Mouse (Mus musculus) left cerebral cortex, postnatal 25 days (tissue): ENCODE measurements around the gene Zfp786. TPM values are rescaled to one million over a fixed set of nuclear protein-coding genes. Genes with fewer than 3 reads are reported as not detected.

ENCODE experiments used
- DNase-seq, 2 experiments: peaks; one replicate each; pipeline ENCODE4 v3.0.0; 2022; ENCODE audit warnings: low spot score in 2 of 2, mixed read lengths in 1 of 2
- intact Hi-C: fragments of 180-260 bp; cut with DNase I; formaldehyde crosslinking; loops from one replicate; pipeline ENCODE4 v1.15.1; 2025
- total RNA-seq, 2 experiments: library from RNA; stranded (reverse); gene quantifications; 2 replicates each; pipeline ENCODE4 v1.2.3; 2021

The Zfp786 gene
- total RNA-seq, 2 experiments from 2014 or later: 4.9 to 5.0 TPM

GRCm38 (mm10) chr6:47827462-47827861 lies 3.2 kb downstream of the Zfp786 start:
- intact Hi-C loops: no loop called here
- DNase-seq: no peak

GRCm38 (mm10) chr6:47824241-47824640 lies 6.4 kb downstream of the Zfp786 start:
- intact Hi-C loops: no loop called here
- no peak for DNase-seq

- intact Hi-C loops: no loop called here
- DNase-seq: no peak
Measured at GRCm38 (mm10) chr6:47821776-47822175, 8.9 kb downstream of the Zfp786 start.

GRCm38 (mm10) chr6:47821236-47821635 lies 9.4 kb downstream of the Zfp786 start:
- intact Hi-C loops: no loop called here
- DNase-seq: no peak

- DNase-seq: no peak
- intact Hi-C loops: no loop called here
Measured at GRCm38 (mm10) chr6:47819626-47820325, 10.9 kb downstream of the Zfp786 start.

- no peak for DNase-seq
- intact Hi-C loops: no loop called here
Measured at GRCm38 (mm10) chr6:47818721-47819120, 11.9 kb downstream of the Zfp786 start.

GRCm38 (mm10) chr6:47816151-47816550 lies 14.5 kb downstream of the Zfp786 start:
- DNase-seq: no peak
- intact Hi-C loops: no loop called here

- peak; percentile 98 to 99 for DNase-seq
- intact Hi-C loops: no loop called here
Measured at GRCm38 (mm10) chr6:47813257-47813878, 17.3 kb downstream of the Zfp786 start, which contains the start of gene Pdia4. Gene Pdia4, minus strand, starts transcription at chr6:47813430.

GRCm38 (mm10) chr6:47812271-47812915 lies 18.3 kb downstream of the Zfp786 start:
- no peak for DNase-seq
- intact Hi-C loops: no loop called here

GRCm38 (mm10) chr6:47811324-47811723 lies 19.3 kb downstream of the Zfp786 start:
- DNase-seq: no peak
- intact Hi-C loops: no loop called here

GRCm38 (mm10) chr6:47810181-47810580 lies 20.5 kb downstream of the Zfp786 start:
- intact Hi-C loops: no loop called here
- DNase-seq: no peak

- intact Hi-C loops: no loop called here
Measured at GRCm38 (mm10) chr6:47809053-47809452, 21.6 kb downstream of the Zfp786 start.

GRCm38 (mm10) chr6:47808545-47808944 lies 22.1 kb downstream of the Zfp786 start:
- peak in 1 of 2 experiments; percentile 74 for DNase-seq
- intact Hi-C loops: no loop called here

More at GRCm38 (mm10) chr6:47809053-47809452, 21.6 kb downstream of the Zfp786 start:
- DNase-seq: no peak

- peak in 1 of 2 experiments; percentile 35 for DNase-seq
- intact Hi-C loops: no loop called here
Measured at GRCm38 (mm10) chr6:47807419-47807818, 23.2 kb downstream of the Zfp786 start.

- peak in 1 of 2 experiments; percentile 20 for DNase-seq
- intact Hi-C loops: no loop called here
Measured at GRCm38 (mm10) chr6:47805520-47805919, 25.1 kb downstream of the Zfp786 start.

GRCm38 (mm10) chr6:47799079-47799478 lies 31.6 kb downstream of the Zfp786 start:
- DNase-seq: peak in 1 of 2 experiments; percentile 47
- intact Hi-C loops: loop anchor here (1.0 kb wide), 1 partner anchor 32 kb away; no protein-coding TSS in a partner anchor

GRCm38 (mm10) chr6:47794106-47794830 lies 36.4 kb downstream of the Zfp786 start:
- intact Hi-C loops: no loop called here
- DNase-seq: peak in 1 of 2 experiments; percentile 59

- intact Hi-C loops: no loop called here
- no peak for DNase-seq
Measured at GRCm38 (mm10) chr6:47793284-47793683, 37.4 kb downstream of the Zfp786 start.

- no peak for DNase-seq
- intact Hi-C loops: no loop called here
Measured at GRCm38 (mm10) chr6:47792533-47792932, 38.1 kb downstream of the Zfp786 start.

- intact Hi-C loops: no loop called here
- DNase-seq: no peak
Measured at GRCm38 (mm10) chr6:47790745-47791144, 39.9 kb downstream of the Zfp786 start.
